In genomic region chr17:31121975-31122374, GRCm38 (mm10) we compare ENCODE assay signal across 10 mouse cellular contexts. TPM values are rescaled to one million over a fixed set of nuclear protein-coding genes. Genes with fewer than 3 reads are reported as not detected.
DNase-seq lines count a peak whose midpoint lies in the region; ATAC-seq lines count a peak whose summit lies in the region.
"Had no signal": no experiment of that assay in that cellular context is flagged by ENCODE, and none has a peak within 500 bp of the region (broad histone marks: within the 10 kb centered on the region; RNA-seq: fewer than 3 reads in every experiment).

No protein-coding gene starts in this region.

- ATAC-seq in hindbrain, embryonic 14.5 days (ENCODE audit: low FRiP score) = no peak
- ATAC-seq in hindbrain, embryonic 12.5 days (ENCODE audit: low FRiP score) = no peak
- 0 out of 2 replicates have a peak, but pooled peaks have one; percentile 28 for ATAC-seq in neutrophil, adult 5-6 weeks (ENCODE audit: extremely low read depth, insufficient number of reproducible peaks, low FRiP score, poor library complexity, severe bottlenecking)

- H3K27ac ChIP-seq in hindbrain, embryonic 14.5 days = no peak overlapping the region
- no peak overlapping the region for H3K27ac ChIP-seq in hindbrain, embryonic 12.5 days

- no peak overlapping the region for H3K4me3 ChIP-seq in hindbrain, embryonic 14.5 days (replicated peaks; ENCODE audit: low read length)
- H3K4me3 ChIP-seq in hindbrain, embryonic 12.5 days = no peak overlapping the region

- H3K9ac ChIP-seq in hindbrain, embryonic 14.5 days = no peak overlapping the region
- H3K9ac ChIP-seq in hindbrain, embryonic 12.5 days = no peak overlapping the region

- no peaks in the 10 kb centered on the region for H3K27me3 ChIP-seq in hindbrain, embryonic 14.5 days (ENCODE audit: control insufficient read depth, insufficient read depth, low read length)
- no peaks in the 10 kb centered on the region for H3K27me3 ChIP-seq in hindbrain, embryonic 12.5 days

- 13% methylated on average over 8 of the region's 8 CpGs for WGBS in hindbrain, embryonic 14.5 days
- WGBS in hindbrain, embryonic 12.5 days = 20% methylated on average over 8 of the region's 8 CpGs

- DNase-seq in hindbrain, embryonic 14.5 days (ENCODE audit: low spot score) = peak; percentile 70
- DNase-seq in A20 (ENCODE audit: low read depth, low spot score) = peak; percentile 59
- peak; percentile 33 for DNase-seq in NIH3T3 (ENCODE audit: low read depth)
- DNase-seq in cerebellum, postnatal 4 days (ENCODE audit: low spot score in 2 of 2) = peak; percentile 54 to 75
- DNase-seq in kidney, postnatal 10 days = peak; percentile 62
- peak; percentile 63 to 71 for DNase-seq in thymus, postnatal 36 days

- H3K4me2 ChIP-seq in hindbrain, embryonic 14.5 days (replicated peaks) = no peak overlapping the region
- H3K4me2 ChIP-seq in hindbrain, embryonic 12.5 days (replicated peaks) = no peak overlapping the region

- peaks cover 4% of the 10 kb centered on the region; the same call in 1 of the 2 replicates for H3K36me3 ChIP-seq in hindbrain, embryonic 14.5 days (replicated peaks; ENCODE audit: control insufficient read depth, insufficient read depth)
- H3K36me3 ChIP-seq in hindbrain, embryonic 12.5 days = no peaks in the 10 kb centered on the region

- no peaks in the 10 kb centered on the region for H3K4me1 ChIP-seq in hindbrain, embryonic 14.5 days (replicated peaks; ENCODE audit: control insufficient read depth, insufficient read depth, low read length)
- peaks cover 8% of the 10 kb centered on the region for H3K4me1 ChIP-seq in hindbrain, embryonic 12.5 days

- peaks cover 8% of the 10 kb centered on the region; the same call in 1 of the 2 replicates for H3K9me3 ChIP-seq in hindbrain, embryonic 14.5 days (ENCODE audit: control insufficient read depth, low read length)
- H3K9me3 ChIP-seq in hindbrain, embryonic 12.5 days (replicated peaks) = no peaks in the 10 kb centered on the region

RNA-seq across cellular contexts. Expression of gene Tff3, which starts 7.5 kb away (rescaled TPM):
- 2.9 and 4.5 TPM in 2 replicates for polyA plus RNA-seq in hindbrain, embryonic 14.5 days (2014; fragmentation: Nextera tagmentation; extraction: Ambion mirVana)
- 0.53 TPM in 1 of 2 replicates, not detected in the other for polyA plus RNA-seq in hindbrain, embryonic 12.5 days (2016; fragmentation: Nextera tagmentation; extraction: Ambion mirVana)
- not detected in 2 replicates for total RNA-seq in neutrophil, adult 5-6 weeks (2017)

RNA-seq across cellular contexts. Expression of gene Tff2, which starts 22.1 kb away (rescaled TPM):
- not detected in 2 replicates for polyA plus RNA-seq in hindbrain, embryonic 14.5 days (2014; fragmentation: Nextera tagmentation; extraction: Ambion mirVana)
- polyA plus RNA-seq in hindbrain, embryonic 12.5 days (2016; fragmentation: Nextera tagmentation; extraction: Ambion mirVana) = not detected in 2 replicates
- total RNA-seq in neutrophil, adult 5-6 weeks (2017) = not detected in 2 replicates
- polyA plus RNA-seq: frontal cortex, adult 2 months had no signal

RNA-seq across cellular contexts. Expression of gene Tff1, which starts 43.1 kb away (rescaled TPM):
- polyA plus RNA-seq in hindbrain, embryonic 14.5 days (2014; fragmentation: Nextera tagmentation; extraction: Ambion mirVana) = not detected in 2 replicates
- not detected in 2 replicates for polyA plus RNA-seq in hindbrain, embryonic 12.5 days (2016; fragmentation: Nextera tagmentation; extraction: Ambion mirVana)
- not detected in 2 replicates for total RNA-seq in neutrophil, adult 5-6 weeks (2017)
- polyA plus RNA-seq: frontal cortex, adult 2 months; lung, embryonic 16.5 days had no signal
